Mouse (Mus musculus): ENCODE measurements around the gene Il1r1.

DNA sequence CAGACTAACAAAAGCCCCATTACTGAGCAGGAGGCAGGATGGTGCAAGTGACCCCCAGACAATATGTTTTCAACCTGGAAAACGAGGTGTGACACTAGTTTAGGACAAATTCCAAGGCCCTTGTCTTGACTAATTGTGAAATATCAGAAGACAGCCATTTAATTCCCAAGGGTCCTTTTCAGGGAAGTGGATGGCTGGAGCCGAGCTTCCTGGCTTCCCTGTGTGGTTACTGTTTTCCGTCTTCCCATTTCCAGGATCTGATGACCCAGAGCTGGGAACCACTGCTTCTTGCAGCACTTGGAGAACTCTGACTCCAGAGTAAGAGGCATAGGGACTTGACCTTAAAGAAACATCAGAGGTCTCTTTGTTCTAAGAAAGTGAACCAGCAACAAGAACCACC, 43.2 kb upstream of the Il1r1 start:
- TF ChIP-seq CTCF (IDR thresholded peaks at IDR 0.05; ENCODE audit: borderline replicate concordance, insufficient read depth, low read length) = no peak
- TF ChIP-seq POLR2A (IDR thresholded peaks at IDR 0.05; ENCODE audit: low read depth, low read length) = no peak
